Mouse (Mus musculus): ENCODE measurements around the gene Efna1.

Efna1 gene

DNA sequence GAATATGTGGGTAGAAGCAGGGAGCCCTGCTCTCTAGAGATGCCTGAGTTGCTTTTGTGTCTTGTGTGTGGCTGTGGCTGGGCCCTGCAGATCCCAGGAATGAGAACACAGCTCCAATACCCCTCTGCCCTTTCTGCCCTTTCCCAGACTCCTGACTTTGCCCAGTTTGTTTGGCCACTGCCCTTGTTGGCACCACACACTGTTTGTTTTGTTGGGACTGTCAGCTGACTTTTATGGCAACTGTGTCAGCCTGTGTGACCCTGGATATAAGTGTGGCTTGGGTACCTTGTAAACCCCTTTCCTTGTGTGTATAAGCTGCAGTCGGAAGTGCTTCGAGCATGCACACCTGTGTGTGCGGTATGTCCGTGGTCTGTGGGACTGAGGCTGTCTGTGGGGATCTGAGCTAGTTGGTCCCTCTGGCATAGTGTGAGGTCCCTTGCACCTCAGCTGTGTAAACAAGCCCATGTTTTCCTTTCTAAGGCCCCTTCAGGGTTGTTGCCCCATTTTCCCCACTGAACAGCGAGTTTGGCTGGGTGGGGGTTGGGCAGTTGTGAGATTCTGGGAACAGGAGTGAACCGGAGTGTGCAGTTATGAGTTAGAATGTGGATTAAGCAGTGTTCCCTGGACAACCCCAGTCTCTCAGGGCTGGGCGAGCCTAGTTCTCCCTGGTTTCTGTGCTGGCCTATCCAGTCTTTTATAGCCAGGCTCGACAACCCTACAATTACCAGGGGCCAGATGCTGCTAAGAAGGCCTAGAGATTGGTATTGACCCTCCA lies 24.8 kb upstream of the Efna1 start:
- DNase-seq (ENCODE audit: low read depth) = no peak

DNA sequence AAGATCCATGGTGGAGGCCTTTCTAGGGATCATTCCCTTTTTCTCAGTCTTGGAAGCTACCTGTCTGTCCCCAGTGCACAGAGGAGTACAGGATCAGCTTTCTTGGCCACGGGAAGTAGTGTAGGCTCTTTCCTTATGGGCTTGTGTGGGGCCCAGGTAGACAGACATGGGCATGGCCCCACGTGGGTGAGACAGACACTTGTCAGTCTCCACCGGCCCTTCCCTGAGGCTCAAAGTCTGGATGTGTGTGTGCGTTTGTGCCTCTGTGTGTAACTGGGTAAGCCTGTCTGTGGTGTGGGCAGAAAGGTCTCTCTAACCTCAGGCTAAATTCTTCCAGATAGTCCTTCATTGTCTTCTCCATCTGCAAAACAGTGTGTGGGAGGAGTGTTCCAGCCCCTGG lies 24.2 kb upstream of the Efna1 start:
- no peak for DNase-seq (ENCODE audit: low read depth)

DNA sequence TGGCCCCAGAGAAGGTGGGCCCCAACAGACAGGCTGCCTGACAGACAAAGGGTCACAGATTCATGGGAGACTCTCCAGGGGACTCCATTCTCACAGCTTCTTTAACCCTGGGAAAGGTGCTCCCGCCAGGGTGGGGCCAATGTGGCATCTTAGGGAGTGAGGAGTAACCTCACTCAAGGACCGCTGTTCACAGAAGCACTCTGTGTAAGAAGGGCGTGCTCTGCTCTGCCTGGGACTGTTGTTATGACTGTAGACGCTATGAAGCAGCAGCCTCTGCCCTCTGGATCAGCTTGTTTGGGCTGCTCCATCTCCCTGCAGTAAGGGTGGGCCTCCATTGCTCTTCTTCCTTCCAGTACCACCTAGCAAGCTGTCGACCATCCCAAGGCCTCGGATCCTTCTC lies 23.5 kb upstream of the Efna1 start:
- DNase-seq (ENCODE audit: low read depth) = no peak

DNA sequence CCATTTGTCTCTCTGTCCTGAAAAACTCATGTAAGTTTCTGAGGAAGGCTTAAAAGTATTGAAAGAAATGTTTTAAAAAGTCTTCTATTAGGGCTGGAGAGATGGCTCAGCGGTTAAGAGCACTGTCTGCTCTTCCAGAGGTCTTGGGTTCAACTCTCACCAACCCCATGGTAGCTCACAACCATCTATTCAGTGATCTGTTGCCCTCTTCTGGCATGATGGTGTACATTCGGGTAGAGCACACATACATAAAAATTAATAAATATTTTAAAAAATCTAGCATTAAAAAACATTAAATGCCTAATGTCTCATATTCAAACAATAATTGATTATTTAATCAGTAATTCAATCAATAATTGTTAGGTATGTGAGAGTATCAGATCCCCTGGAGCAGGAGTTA lies 19.6 kb upstream of the Efna1 start:
- DNase-seq (ENCODE audit: low read depth) = no peak

DNA sequence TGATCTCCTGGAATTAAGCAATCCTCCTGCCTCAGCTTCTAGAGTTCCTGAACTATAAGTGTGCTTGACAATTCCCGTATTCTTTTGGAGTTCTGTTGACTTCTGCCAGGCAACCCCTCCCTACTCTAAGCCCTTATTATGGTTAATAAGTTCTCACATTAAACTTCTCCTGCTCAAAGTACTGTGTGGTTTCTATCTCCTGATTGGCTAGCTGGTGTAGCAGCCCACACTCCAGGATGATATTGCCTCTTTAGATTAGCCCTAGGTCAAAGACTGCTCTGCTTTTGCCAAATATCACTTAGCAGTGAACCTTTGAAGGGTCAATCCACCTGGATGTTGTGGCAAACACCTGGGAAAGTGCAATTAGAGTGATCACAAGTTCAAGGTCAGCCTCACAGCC lies 19.1 kb upstream of the Efna1 start:
- DNase-seq (ENCODE audit: low read depth) = no peak

DNA sequence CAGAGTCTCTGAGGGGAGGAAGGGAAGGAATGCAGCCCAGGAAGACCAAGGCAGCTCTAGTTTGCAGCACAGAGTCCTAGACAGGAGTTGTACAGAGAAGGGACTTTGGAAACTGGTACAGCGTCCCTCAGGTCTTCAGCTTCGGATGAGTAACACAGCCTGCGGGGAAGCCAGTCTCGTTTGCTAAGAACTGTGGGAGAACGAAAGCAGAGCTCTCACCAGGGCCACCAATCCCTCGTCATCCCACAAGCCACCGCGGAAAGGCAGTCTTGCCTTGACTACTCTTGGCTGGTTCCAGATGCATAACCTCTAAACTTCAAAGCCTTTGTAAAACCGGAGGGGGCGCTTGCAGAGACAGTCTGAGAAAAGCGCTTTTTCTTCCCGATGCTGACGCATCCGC lies 18.6 kb upstream of the Efna1 start:
- DNase-seq (ENCODE audit: low read depth) = no peak

DNA sequence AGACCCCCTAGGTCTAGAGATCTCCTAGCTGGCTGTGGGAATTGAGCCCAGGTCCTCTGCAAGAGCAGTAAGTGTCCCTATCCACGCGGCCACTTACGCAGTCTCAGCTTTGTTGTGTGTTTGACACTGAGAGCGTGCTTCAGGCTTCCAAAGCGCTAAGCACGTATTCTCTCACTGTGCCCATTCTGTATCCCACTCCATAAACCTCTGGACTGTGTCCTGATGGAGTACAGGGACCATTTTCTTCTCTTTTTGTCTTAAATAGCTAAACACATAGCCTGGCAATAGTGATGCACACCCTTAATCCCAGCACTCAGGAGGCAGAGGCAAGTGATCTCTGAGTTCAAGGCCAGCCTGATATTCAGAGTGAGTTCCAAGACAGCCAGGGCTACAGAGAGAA lies 18.0 kb upstream of the Efna1 start:
- no peak for DNase-seq (ENCODE audit: low read depth)

DNA sequence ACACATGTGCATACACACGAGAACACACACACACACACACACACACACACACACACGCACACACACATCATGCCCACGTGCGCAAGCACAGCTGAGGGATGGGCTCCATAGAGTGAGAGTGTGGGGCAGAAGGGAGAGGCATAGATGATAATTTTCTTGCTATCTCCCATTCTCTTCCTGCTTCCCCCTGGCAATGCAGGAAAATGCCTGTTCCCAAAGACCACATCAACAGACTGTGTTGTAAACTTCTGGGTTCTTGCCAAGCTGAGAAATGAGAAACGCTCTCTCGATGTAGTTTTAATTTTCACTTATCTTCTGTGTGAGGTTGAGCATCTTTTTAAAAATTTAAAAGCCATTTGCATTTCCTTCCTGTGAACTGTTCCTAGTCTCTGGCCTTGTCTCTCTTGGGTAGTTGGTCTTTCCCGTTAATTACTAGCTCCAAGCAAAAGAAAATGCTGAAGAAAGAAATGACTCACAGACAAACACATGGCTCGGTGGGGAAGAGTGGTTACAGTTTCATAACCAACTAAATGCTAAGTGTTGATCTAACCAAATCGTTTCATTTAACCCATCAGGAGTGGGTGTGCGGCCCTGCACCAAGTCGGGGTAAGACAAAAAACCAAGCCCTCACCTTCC lies 15.9 kb upstream of the Efna1 start:
- no peak for DNase-seq (ENCODE audit: low read depth)

DNA sequence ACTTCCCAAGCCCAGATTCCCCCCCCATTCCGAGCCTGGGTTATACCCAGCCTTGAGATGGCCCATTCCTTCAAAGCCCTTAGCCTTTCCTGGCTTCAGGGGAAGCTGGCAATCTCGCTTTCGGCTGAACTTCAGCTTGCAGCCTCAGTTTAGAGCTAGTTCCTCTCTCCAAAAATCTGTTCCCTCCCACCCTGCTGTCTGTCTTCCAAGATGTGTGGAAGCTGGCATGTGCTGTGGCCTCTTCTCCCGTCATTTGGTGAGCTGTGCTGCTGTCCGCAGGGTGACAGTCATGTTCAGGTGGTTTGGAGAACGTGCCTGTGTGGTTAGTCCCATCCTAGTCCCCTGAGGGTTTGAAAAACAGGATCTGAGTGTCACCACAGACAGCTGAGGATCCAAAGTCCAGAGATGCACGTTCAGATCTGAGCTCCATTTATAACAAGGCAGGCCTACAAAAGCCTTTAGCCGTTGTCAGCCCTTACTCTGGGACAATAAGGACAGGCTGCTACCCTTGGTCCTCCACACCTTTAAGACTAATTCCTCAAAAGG lies 14.8 kb upstream of the Efna1 start:
- no peak for DNase-seq (ENCODE audit: low read depth)

DNA sequence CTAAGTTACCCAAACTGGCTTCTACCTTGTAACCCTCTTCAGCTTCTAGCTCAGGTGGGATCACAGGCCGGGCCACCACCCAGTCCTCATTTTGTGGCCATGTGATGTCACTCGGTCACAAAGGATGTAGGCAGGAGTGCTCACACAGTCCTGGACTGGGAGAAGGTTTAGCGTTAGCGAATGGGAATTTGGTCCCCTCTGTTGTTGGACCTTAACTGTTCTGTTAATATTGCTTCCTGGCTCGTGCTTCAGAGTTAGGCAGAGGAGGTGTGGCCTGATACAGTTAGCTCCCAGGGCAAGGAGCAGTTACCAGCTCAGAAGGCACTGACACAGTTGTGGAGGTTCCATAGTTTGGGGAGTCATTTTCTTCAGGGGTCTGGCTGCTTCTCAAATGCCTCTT lies 13.3 kb upstream of the Efna1 start:
- DNase-seq (ENCODE audit: low read depth) = no peak

DNA sequence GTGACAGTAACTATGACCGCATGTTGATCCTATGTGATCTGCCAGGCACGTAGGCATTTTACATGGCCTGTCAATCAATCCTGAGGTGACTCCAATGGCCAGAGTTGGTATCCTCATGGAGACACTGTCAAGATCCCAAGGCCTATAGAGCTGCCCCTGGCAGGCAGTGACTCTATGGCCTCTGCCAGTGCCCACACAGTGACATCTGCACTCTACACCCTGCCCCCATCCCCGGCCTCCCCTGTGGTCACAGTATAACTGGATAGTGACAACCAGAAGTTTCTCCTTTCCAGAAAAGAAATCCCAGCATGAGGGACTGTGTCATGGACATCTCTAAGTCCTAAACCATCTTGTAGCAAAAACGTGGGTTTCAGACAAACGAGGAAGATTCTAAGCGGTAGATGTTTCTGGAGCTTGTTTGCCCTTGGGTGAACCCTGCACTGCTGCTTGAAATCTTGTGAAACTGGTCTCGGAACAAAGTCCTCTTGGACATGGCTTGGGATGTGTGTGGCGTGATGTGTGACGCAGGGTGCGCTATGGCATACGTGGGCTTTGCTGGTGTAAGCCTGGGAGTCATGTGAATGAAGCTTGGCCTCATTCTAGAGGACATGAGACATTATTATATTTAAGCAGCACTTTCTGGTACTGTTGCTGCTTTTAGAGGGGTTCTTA lies 12.4 kb upstream of the Efna1 start:
- DNase-seq (ENCODE audit: low read depth) = no peak

DNA sequence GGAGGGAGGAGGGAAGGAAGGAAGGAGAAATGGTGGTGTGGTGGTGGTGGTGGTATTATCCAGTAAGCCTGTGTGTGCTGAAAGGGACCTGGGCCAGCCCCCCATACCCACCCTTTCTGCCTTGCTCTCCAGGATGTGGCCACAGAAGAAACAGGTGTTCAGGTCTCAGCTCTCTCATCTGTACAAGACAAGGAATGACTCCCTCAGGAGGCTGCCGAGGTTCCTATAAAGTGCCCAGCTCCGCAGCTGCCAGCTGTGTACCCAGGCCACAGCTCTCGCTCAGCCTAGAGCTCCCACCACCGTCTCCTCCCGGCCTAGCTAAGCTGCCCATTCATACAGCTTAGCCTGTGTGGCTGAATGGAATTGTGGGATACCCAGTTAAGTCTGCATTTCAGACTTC lies 11.4 kb upstream of the Efna1 start:
- DNase-seq (ENCODE audit: low read depth) = no peak

DNA sequence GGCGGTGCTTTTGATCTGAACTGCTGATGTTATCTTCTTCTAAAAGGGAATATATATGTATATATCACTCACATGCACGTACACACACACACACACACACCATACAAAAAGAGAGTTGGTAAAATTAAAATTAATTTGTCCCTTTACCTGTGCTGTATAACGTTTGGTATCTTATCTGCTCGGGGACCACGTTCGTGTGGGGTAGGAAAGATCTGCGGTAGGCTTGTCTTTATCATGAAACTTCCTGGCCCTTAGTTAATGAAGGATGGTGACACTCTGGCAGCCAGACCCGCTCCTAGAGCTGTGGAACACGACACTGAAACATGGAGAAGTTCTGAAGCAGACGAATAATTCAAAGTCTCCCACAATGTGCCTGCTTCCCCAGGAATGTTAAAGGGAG lies 10.9 kb upstream of the Efna1 start:
- no peak for DNase-seq (ENCODE audit: low read depth)

DNA sequence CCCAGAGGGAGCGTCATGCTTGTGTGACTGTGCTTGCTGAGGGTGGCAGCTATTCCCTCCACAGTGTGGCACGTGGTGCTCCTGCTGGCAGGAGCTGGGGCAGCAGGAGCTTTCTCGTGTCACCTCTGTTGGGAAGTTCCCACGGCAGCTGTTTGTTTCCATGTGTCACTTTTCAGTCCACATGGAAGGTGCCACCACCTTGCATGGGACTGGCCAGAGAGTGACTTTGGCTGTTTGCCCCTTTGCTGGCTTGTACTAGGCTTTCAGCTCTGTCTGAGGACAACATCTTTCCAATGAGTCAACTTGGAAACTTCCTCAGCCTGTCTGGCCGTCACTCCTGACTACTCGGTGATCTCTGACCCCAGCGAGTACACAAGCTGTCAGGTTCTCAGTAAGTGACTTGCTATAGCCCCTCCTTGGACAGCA lies 7.6 kb upstream of the Efna1 start:
- DNase-seq (ENCODE audit: low read depth) = no peak

DNA sequence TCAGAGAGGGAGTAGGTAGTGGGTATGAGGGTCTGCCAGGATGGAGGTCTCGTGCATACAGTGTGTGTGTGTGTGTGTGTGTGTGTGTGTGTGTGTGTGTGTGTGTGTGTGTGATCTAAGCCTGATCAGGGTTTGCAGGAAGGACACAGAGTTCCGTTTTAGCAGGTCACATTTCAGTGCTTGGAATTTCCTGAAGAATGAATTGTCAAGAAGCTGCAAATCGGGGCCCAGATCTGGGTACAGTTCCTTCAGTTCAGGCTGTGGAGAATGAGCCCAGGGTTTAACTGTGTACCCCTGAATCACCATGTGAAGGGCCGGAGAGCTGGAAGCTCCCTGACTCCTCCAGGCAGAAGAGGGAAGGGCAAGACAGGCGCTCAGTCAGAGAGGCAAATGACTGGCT lies 6.3 kb upstream of the Efna1 start:
- DNase-seq (ENCODE audit: low read depth) = no peak

DNA sequence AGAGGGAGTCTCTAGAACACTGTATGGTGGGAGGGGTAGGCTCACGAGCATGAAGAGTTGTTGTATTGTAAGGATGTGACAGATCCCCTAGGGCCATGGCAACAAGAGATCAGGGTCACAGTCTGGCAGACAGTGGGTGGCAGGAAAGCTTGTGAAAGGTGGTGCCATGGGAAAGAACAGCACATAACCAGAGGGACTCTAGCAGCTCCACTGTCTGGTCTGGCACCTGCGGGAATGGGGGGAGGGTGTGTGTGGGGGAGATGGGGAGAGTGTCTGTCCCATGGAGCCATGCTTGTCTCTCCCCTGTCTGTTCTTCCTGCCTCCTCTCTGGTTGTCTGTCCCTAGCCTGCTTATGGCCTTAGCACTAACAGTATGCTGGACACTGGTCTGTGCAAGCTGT lies 4.6 kb upstream of the Efna1 start:
- DNase-seq (ENCODE audit: low read depth) = no peak

DNA sequence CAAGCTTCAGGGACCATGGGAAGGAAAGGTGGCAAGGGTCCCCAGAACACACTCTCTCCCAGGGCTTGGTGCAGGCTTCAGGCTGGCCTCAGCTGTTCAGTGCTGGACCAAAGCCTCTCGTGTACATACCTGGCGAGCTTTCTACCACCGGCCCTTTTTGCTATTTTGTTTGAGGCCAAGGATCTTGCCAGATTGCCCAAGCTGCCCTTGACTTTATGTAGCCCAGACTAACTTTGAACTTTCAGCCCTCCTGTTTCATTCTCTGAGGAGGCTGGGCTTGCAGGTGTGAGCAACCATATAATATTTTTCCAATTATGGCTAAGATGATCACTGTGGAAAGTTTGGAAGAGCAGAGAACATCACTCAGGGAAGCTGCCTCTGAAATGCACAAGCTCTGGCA lies 3.3 kb upstream of the Efna1 start:
- DNase-seq (ENCODE audit: low read depth) = no peak

DNA sequence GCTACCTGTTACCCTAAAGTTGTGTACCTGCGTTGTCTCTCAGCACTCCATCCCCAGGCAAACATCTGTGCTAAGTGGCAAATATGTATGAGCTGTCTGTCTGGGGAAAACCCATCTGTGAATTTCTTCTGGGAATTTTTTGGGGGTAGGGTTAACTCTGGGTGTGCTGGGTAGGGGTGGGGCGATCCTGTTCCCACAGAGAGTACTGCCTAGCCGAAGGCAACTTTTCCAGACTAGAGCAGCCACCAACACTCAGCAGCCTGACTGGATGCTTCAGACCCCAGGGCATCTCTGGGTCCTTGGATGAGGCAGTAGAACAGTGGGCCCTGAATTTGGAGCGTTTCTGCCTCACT lies 1.3 kb upstream of the Efna1 start:
- DNase-seq (ENCODE audit: low read depth) = no peak

DNA sequence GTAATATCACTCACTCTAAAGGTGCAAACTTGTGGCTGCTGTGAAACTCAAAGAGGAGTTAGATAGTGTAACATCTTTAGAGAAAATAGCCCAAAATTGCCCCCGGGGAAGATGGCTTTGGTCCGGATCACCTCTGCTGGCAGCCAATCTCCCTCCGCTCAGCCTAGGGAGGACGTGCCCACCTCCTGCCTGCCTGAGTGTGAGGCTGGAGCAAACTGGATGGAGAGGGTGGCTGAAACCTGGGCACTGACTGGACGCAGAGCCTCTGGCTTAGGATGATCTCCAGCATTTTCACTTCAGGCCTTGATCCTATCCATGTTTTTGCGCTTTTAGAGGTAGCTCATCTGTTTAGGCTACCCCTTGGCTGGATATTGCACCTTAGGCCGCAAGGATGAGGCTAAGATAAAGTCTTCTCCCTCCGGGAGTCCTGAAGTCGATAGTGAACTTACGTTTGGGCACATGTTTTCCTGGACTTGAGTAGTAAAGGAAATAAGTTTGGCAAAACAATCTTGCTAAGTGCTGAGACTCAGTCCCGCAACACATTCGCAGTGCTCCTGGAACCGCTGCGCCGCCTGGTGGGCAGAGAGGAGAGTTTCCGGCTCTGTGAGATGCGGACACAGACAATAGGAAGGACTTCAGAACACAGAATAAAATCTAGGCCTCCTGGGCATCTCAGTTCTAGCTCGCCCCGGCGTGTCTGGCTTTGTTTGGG lies 793 bp upstream of the Efna1 start:
- no peak for DNase-seq (ENCODE audit: low read depth)

DNA sequence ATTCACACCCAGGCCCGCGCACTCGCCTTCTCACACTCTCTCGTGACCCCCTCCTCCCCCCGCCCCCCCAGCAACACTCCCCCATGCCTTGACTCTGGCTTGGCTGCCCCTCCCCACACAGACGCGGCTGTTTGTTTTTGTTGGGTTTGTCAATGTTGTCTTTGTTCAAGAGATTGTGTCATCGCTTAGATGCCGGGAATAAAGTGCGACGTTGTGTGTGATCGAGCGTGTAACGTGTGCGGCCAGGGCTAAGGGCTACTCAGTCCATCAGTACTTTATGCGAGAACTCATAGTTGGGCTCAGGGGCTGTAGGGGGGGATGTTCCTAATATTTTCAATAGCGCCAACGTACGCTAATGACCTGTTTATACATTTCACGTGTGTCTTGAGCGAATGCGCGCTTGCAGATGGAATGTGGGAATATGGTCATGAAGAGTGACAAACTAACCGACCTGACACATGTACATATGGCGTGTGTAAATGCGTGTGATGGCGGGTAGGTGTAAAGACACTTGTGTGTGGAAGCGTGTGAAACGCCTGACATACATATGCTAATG lies 814 bp downstream of the Efna1 start:
- no peak for DNase-seq (ENCODE audit: low read depth)

DNA sequence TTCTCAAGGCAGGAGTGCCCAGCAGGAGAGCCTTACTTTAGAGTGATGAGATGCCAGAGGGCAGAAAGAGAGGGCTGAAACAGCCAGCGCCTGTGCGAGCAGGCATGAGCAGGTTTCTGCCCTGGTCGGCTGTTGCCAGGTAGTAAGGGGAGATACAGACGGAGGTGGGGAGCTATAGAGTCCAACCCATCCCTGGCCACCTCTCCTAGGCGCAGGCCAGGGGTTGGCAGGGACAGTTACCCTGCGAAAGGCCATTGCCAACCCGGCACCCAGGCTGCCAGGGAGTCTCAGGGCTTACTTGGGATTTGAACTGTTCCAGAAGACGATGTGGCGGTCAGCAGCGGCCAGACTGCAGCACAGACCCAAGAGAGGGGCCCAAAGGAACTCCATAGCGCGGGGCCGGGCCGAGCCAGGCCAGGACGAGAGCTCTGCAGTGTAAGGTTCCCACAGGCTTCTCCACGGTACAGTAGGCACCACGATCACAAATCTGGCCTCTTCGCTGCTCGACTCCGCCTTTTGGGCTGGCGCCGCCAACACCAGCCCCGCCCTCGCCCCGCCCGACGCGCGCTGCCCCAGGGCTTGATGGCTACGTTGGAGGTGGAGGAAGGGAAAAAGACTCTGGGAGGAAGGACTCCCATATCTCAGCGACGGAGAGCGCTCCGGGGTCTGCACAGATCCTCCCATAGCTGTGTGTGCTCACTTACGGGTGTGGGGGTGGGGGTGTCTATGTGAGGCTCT lies 1.6 kb downstream of the Efna1 start:
- no peak for DNase-seq (ENCODE audit: low read depth)

DNA sequence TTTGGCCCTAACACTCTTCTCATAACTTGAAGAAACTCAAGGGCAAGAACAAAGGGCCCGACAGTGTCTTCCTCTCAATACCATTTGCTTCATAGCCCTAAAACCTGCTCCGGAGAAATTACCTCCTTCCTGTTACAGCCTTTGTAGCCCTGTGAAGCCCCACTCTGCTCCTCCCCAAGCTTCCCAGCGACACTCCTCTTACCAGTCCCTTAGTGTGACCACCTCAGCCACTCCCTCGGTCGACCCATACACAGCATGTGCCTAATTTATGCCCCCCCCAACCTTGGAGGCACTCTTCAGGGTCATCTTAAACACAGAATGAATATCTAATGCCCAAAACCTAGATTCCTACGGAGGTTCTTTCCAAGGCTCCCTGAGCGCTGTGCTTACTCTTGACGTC lies 2.3 kb downstream of the Efna1 start:
- DNase-seq (ENCODE audit: low read depth) = no peak
